Mouse (Mus musculus) kidney, adult 18-20 months (tissue): Measurements from ENCODE around the gene Mib2.
A peak's percentile ranks its signal among the peaks of the same experiment; 100 is the strongest.
"Not testable (repeated sequence)": the region's sequence is repeated elsewhere in the genome, so short reads cannot be mapped to it uniquely, and the experiment has no call there.

Experiments
- DNase-seq: peaks from one replicate; pipeline ENCODE4 v3.0.0; 2021

Gene Mib2

DNA sequence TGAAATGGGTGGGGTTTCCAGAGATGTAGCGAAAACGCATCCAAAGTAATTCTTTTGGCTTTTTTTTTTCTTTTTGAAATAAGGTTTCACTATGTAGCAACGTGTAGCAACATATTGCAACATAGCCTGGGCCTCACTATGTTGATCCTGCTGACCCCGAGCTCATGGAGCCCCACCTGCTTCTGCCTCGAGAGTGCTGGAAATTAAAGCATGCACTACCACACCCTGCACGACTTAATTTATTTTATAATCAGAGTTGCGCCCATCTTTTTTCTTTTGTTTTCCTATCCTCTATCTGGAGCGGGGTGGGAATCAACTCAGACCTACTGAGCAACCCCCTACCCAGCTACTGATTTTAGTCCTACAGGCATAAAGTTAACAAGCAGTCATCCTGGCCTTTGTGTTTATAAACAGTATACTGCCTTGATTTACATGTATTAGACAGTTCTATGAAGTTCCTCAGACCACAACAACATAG, 639 bp upstream of the Mib2 start:
- DNase-seq = no peak

DNA sequence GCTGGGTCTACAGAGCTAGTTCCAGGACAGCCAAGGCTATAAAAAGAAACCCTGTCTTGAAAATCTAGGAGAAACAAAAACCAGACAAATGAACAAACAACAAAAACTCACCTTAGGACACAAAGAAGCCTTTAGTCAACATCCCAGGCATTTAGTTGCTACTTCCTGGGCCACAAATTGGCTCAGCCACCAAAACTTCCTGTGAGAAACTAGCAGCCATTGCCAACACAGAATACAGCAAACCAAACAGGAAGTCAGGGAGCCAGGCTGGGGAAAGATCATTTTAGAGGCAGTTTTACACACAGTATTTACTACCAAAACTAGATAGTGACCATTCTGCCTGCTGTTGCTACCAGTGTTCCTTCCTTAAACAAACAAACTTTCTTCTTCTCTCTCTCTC, 2.1 kb downstream of the Mib2 start:
- no peak for DNase-seq

GRCm38 (mm10) chr4:155660641-155661040, 8.4 kb downstream of the Mib2 start:
- no peak for DNase-seq

GRCm38 (mm10) chr4:155658961-155659360, 10.0 kb downstream of the Mib2 start:
- no peak for DNase-seq

DNA sequence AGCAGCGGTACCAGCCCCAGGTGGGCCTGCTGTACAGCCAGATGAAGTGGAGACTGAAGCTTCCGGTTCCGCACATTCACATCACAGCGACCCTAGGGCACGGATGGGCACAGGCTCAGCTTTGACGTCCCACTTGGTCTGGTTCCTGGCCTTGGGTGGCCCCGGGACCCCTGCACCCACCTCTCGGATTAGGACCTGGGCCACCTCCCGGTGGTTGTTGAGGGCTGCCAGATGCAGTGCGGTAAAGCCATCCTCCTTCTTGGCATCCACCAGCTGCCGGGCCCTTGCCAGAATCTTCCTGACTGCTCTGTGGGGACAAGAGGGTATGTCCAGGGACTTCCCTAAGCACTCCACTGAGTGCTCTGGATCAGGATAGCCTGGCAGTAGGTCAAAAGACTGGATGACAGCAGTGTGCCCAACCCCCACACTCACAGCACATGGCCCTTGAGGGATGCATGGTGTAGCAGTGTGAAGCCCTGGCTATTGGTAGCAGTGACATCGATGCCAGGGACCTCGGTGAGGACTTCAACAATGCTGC, 12.7 kb downstream of the Mib2 start:
- no peak for DNase-seq

- DNase-seq = peak; percentile 41
These were observed 14.3 kb downstream of the Mib2 start for GRCm38 (mm10) chr4:155654456-155655298.

DNA sequence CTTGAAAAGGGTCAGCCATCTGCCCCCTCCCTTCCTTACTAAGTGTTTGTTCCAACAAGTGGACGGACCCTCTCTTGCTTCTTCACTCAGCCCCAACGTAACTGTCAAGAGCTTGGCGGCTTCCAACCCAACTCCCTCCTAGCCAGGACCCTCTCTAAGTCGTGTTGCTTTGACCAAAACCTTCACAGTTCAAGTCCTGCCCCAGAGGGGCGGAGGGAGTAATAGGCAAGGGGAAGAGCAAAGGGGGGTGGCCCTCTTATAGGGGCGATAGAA, 14.9 kb downstream of the Mib2 start:
- DNase-seq = no peak

DNA sequence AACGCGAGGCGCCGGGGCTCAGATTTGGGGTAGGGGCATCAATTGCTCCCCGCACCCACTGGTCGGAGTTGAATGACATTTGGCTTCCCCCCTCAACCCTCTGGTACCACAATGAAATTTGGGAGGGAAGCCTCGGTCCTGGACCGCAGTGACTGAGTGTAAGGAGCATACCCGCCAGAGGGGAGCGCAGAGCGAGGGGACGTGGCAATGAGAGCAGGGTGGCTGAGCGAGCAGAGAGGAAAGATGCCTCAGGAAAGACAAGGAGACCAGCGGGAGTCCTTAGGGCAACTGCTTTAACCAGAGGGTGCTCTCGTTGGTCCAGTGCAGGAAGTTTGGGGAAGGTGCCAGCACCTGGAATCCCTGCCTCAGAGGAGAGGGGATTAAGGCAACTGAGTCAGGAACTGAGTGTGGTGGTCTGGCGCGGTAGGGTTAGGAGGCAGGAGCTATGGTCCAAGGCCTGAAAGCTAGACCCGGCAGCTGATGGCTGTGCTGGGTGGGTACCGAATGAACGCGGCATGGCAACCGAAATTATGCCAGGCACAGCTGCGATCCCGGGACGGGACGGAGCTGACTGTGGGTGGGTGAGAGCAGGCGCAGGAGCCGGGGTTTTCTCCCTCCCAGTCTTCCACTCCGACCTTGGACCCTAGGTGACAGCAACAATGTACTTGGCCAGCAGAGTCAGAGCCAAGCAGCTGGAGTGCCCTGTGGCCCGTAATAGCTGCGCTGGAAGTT, 15.4 kb downstream of the Mib2 start:
- peak; percentile 23 for DNase-seq

GRCm38 (mm10) chr4:155653086-155653450, 15.9 kb downstream of the Mib2 start, which contains the start of gene Mmp23:
Gene Mmp23, minus strand, starts transcription at chr4:155653384.
- DNase-seq = peak; percentile 21

DNA sequence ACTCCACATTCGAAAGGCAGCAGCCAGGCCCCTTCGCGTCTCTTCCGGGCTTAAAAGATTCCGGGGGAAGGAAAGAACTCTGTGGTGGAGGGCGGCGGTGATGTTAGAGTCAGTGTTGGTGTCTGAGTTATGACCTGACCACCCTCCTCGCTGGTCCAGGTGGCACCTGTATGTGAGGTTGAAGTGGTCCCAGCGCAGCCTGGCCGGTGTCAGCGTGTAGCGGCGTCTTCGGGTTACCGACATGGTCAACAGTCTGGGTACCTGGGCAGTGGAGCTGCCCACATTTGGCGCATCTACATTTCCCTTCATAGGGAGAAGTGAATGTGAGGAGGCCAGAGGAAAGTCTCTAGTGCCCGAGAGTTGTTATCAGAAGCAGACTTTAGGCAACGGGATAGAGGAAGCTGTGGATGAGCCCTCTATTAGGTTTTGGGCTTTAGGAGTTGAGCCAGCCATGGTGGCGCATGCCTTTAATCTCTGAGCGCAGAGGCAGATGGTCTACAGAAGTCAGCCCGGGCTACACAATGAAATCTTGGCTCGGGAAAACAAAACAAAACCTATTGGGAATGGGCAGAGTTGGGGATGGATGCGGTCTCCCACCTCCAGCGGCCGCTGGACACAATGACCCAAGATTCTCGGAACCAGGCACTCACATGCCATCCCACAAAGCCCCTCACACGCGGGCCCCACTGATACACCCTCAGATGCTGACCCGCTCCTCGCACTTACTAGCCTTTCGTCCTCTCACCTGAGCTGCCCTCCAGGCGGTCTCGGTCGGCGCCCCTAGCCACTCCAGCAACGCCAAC, 16.5 kb downstream of the Mib2 start:
- DNase-seq = no peak

GRCm38 (mm10) chr4:155651553-155652269, 17.3 kb downstream of the Mib2 start:
- DNase-seq = no peak

DNA sequence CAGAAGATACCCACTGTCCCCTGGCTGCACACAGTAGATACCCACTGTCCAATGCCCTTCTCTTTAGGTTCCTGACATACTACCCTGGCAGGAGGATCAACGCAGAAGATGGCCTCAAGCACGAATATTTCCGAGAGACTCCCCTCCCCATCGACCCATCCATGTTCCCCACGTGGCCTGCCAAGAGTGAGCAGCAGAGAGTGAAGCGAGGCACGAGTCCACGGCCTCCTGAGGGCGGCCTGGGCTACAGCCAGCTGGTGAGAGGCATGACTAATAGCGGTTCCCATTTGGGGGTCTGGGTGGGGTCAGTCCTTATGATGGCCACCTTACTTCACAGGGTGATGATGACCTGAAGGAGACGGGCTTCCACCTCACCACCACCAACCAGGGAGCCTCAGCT, 19.6 kb downstream of the Mib2 start:
- no peak for DNase-seq

DNA sequence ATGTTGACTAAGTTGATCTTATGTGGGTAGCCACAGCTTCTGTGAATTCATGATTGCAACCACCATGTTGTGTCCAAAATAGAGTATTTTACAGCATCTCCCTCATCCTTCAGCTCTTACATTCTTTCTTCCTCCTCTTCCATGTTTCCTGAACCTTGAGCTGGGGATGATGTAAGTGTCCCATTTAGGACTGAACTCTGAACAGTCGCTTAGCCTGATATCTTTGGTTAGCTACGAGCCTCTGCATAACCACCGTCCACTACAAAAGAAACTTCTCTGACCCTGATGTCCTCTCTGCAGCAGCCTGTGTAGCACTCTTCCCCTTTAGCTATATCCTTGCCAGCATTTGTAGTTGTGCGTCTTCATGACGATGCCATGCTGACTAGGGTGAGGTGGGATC, 23.3 kb downstream of the Mib2 start:
- no peak for DNase-seq

DNA sequence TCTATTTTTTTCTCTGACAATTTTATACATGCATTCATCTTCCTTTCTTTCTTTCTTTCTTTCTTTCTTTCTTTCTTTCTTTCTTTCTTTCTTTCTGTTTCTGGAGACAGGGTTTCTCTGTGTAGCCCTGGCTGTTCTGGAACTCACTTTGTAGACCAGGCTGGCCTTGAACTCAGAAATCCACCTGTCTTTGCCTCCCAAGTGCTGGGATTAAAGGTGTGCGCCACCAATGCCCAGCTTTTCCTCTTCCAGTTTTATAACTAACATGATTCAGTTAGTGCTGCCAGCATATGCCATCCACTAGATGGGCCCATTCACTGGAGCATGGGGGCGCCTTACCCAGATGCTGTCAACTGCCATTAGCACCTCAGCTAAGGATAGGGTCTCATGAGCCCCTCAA, 23.7 kb downstream of the Mib2 start, which contains the start of gene Gm10563:
Gm10563 (minus strand) TSS at position 101 of the 400 bp plus-strand sequence.
- not testable (repeated sequence) for DNase-seq

- DNase-seq = no peak
These were observed 25.5 kb downstream of the Mib2 start for GRCm38 (mm10) chr4:155643531-155643930.

DNA sequence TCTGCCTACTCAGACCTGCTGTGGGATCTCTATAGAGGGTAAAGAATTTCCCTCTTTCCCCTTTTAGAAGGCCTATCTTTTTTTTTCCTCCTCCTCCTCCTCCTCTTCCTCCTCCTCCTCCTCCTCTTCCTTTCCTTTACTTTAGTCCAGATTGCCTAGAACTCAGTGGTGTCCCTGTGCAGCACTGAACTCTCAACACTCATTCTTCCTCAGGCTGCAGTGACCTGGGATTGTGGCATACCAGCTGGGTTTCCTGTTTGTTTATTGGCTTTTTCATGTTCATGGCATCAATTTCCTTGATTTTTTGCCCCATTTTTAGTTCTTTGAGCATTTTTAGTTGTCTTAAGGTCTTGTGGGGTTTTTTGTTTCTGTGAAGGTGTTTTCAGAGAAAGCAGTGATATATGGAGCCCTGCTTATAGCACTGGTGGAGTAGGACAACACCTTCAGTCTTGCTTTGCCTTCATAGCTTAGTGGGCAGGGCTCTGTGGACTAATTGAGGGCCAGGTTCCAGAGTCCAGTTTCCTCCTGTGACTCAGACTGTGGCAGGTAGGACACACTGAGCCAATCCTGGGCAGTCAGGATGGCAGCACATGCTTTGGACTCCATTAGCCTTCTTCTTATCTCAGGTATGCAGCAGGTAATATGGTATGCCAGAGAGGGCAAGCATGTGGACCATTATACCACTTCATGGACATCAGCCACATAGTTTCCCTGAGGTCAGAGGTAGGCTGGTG, 33.1 kb downstream of the Mib2 start:
- DNase-seq = no peak

DNA sequence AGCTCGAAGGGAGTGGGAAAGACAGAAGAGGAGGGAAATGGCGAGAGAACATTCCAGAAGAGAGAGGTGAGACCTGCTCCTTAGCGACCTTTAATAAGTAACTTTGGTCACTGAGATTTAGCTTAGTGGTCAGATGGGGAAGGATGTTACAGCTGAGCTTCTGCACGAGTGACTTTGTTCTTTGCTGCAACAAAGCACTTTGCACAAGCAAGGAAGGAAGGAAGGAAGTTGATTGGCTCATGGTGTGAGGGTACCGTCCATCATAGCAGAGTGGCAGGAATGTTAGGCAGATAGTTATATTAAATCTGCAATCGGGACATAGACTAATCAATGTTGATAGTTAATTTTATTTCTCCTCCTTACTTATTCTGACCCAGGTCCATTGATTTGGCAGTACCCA, 38.7 kb downstream of the Mib2 start:
- no peak for DNase-seq

- peak; percentile 94 for DNase-seq
These were observed 44.4 kb downstream of the Mib2 start, which contains the start of gene Cdk11b for GRCm38 (mm10) chr4:155624338-155625291. Gene Cdk11b, plus strand, starts transcription at chr4:155624854.

DNA sequence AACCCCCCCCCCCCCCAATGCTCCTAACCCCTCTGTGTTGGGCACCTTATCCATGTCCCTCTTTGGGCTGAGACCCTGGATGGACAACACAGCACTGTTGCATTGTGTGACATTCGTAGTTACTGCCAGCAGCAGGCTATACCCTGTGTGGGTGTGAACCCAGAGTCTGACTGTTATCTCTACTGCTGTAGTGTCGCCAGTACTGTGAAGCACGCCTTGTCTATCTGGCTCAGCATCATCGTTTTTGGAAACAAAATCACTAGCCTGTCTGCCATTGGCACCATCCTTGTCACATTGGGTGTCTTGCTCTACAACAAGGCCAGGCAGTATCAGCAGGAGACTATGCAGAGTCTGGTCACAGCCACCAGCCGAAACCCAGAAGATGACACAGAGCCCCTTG, 50.7 kb downstream of the Mib2 start:
- no peak for DNase-seq

GRCm38 (mm10) chr4:155613264-155613663, 55.7 kb downstream of the Mib2 start:
- DNase-seq = no peak
